Mouse (Mus musculus): Measurements from ENCODE around the gene Lrp8. TPM values are rescaled to one million over a fixed set of nuclear protein-coding genes. Genes with fewer than 3 reads are reported as not detected.
A peak's percentile ranks its signal among the peaks of the same experiment; 100 is the strongest.

Lrp8 gene
- total RNA-seq, 2 experiments from 2014 or later: 4.9 to 7.4 TPM

DNA sequence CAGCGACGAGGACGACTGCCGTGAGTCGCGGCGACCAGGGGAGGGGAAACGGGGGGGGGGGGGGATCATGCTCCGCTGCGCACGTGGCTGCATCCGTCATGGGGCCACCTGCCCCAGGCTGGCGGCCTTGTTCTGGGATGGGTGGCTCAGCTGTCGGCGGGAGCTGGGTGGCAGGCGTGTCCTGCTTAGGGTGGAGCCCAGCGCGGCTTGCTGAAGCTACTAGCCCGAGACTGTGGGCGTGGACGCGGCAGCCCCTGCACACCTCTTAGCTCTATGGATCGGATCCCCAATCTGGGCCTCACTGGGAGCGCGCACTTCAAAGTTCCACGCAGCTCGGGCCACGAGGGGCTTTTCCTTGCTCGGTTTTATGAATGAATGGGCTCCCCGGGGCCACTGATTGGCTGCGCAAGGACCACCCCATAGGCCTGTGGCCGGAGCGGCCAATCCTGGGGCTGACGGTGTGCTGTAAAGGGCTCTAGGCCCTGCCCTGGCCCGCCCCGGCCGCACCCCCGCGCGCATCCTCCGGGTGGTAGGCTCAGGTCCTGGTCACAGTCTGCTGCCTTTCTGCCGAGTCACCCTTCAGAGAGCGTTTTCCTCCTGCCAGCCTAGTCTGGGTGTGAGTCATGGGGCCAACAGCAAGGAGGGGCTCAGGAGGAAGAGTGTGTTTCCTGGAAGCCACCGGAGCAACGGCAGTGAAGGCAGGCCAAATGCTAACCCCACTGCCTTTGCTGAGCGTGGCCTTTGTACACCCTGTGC is 1.5 kb downstream of the Lrp8 start:
- peak; percentile 81 for ATAC-seq (replicated peaks; ENCODE audit: low FRiP score, low TSS enrichment, poor library complexity, severe bottlenecking)

DNA sequence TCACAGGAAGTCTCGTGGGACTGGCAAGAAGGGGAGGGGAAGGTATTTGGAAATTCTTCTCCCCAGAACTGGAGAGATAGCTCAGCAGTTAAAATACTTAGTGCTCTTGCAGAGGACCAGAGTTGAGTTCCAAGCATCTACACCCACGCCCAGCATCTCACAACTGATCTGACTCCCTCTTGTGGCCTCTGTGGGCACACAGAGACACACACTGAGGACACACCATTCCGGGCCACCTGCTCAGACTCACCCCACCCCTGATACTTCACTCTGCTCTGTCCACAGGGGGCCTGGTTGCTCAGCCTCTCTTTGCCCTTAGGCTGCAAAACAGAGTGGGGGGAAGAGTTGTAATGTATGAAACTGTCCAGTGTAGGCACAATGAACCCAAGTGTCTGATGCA is 3.4 kb downstream of the Lrp8 start:
- no peak for ATAC-seq (replicated peaks; ENCODE audit: low FRiP score, low TSS enrichment, poor library complexity, severe bottlenecking)

- peak; percentile 46; the same call in 1 of the 2 replicates for ATAC-seq (replicated peaks; ENCODE audit: low FRiP score, low TSS enrichment, poor library complexity, severe bottlenecking)
Measured at GRCm38 (mm10) chr4:107807796-107808195, 5.7 kb downstream of the Lrp8 start.

DNA sequence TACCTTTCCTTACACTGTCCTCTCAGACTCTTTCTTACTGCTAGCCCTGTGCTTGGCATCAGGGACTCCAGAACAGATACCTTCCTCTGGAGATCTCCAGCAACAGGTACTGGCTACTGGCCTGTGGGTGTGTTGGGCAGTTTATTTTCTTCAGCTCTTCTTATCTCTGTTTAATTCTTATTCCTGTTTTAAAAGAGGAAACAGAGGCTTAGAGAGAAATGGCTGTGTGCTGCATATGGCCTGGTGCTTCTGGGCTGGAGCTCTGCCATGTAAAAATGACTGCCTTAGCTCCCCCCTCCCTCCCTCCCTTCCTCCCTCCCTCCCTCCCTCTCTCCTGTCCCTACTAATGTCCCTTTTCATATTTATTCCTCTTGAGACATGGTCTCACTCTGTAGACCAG is 6.6 kb downstream of the Lrp8 start:
- no peak for ATAC-seq (replicated peaks; ENCODE audit: low FRiP score, low TSS enrichment, poor library complexity, severe bottlenecking)

DNA sequence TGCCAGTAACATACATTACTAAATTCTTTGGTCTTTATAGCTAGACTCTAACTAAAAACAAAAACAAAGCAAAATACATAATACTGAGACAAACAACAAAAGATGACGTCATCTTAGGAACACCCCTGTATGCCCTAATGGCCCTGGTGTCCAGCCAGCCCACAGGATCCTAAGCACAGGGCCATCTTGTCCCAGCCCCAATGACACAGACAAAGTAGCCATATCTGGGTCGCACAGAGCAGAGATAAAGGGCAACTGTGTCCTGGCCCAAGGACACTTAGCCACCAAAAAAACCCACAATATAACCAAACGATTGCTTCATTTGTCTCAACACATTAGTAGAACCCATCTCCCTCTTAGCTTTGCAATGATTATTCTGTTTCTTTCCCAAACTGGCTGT is 8.9 kb downstream of the Lrp8 start:
- ATAC-seq (replicated peaks; ENCODE audit: low FRiP score, low TSS enrichment, poor library complexity, severe bottlenecking): no peak

DNA sequence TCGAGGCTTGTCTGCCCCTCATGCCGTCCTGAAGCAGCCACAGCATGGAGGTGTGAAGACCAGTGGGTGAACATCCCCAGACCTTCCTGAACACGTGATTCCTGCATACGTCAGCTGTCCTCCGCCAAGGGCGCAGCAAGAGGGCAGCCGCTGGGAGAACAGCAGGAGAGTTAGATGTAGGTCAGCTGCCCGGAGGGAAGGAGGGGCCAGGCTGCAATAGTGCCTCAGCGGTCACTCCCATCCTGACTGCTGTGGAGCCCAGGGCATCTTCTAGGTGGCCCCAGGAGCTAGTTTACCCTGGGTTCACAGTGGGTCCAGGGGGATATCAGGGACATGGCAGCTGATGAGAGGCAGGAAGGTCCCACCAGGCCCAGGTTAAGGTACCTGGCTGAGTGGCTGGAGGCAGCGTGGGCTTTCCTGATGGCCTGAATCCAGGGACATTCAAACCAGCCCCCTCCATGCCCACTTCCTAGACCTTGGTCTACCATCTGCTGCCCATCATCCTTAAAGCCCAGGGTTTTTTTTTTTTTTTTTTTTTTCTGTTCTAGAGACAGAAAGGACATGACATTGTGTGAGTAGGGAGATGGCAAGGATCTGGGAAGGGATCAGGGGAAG is 9.8 kb downstream of the Lrp8 start:
- ATAC-seq (replicated peaks; ENCODE audit: low FRiP score, low TSS enrichment, poor library complexity, severe bottlenecking): no peak

DNA sequence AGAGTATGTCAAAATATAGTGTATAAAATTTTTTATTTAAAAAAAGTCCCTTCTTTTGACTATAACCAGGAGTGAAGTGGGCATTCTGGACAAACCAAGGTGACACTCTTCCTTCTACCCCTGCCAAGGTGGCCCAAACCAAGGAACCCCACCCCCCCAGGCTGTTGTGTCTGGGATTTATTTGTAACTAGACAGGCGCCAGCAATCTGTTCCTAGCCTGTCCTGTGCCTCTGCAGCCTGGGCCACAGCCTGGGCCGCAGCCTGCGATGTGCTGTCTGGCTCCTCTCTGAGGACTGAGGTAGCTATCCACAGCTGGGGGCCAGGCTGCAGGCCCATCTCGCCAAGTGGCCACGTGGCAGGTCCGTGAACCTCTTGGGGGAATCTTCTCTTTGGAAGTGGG is 10.3 kb downstream of the Lrp8 start:
- no peak for ATAC-seq (replicated peaks; ENCODE audit: low FRiP score, low TSS enrichment, poor library complexity, severe bottlenecking)

- ATAC-seq (replicated peaks; ENCODE audit: low FRiP score, low TSS enrichment, poor library complexity, severe bottlenecking): no peak
Measured at GRCm38 (mm10) chr4:107816459-107816858, 14.4 kb downstream of the Lrp8 start.

GRCm38 (mm10) chr4:107817463-107817862 is 15.4 kb downstream of the Lrp8 start:
- no peak for ATAC-seq (replicated peaks; ENCODE audit: low FRiP score, low TSS enrichment, poor library complexity, severe bottlenecking)

- ATAC-seq (replicated peaks; ENCODE audit: low FRiP score, low TSS enrichment, poor library complexity, severe bottlenecking): no peak
Measured at GRCm38 (mm10) chr4:107819990-107820719, 18.1 kb downstream of the Lrp8 start.

DNA sequence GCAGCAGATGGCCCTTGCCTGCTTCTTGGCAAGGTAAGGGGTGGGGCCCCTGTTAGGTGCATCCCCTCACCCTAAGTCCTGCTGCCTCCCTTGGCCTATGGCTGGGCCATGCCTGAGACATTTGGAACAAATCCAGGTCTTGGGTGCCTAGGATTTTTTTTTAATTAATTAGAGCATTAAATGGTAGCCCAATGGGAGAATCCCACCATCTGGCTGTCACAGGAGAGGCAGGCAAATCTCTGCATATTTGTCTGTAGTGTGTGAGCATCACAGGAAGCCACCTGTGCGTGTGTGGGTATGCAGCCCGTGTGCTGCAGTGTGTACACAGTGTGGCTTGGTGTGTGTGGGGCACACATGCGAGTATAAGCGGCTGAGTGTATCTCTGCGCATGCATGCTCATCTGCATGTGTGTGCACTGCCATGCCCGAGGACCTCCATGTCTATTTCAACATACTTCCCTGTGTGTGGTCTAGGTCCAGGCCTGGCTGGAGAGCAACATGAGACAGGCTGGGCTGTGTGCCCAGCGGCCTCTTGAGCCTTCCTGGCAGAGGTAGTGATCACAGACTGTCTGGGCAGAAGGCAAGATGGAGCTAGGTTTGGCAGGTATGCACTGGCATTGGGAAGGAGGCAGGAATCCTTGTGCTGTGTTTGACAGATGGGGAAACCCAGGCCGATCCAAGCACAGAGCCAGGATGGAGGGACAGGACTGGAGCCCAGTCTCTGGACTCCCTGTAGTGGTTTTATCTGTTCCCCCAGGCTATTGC is 19.0 kb downstream of the Lrp8 start:
- ATAC-seq (replicated peaks; ENCODE audit: low FRiP score, low TSS enrichment, poor library complexity, severe bottlenecking): no peak

- ATAC-seq (replicated peaks; ENCODE audit: low FRiP score, low TSS enrichment, poor library complexity, severe bottlenecking): no peak
Measured at GRCm38 (mm10) chr4:107822936-107823411, 20.9 kb downstream of the Lrp8 start.

GRCm38 (mm10) chr4:107823511-107823910 is 21.4 kb downstream of the Lrp8 start:
- ATAC-seq (replicated peaks; ENCODE audit: low FRiP score, low TSS enrichment, poor library complexity, severe bottlenecking): no peak

- ATAC-seq (replicated peaks; ENCODE audit: low FRiP score, low TSS enrichment, poor library complexity, severe bottlenecking): no peak
Measured at GRCm38 (mm10) chr4:107828727-107829218, 26.7 kb downstream of the Lrp8 start.

- ATAC-seq (replicated peaks; ENCODE audit: low FRiP score, low TSS enrichment, poor library complexity, severe bottlenecking): 0 out of 2 replicates have a peak, but pooled peaks have one; percentile 20
Measured at GRCm38 (mm10) chr4:107829675-107830074, 27.6 kb downstream of the Lrp8 start.

DNA sequence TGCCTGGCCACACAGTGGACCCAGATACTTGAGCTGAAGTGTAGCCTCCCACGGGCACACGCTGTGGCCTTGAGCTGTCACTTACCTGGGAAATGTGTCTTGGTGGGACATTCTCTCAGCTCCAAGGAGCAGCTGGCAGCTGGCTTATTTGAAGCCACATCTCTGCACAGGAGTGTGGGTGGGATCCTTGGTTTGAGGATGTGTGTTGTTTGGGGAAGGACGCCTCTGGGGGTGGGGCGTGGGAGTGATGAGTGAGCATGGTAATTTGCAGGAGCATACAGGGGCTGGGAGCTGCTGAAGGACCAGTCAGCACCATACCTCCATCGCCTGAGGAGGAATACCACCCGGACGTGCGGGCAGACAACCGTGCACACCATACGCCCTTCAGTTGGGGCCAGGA is 28.1 kb downstream of the Lrp8 start:
- ATAC-seq (replicated peaks; ENCODE audit: low FRiP score, low TSS enrichment, poor library complexity, severe bottlenecking): no peak

- ATAC-seq (replicated peaks; ENCODE audit: low FRiP score, low TSS enrichment, poor library complexity, severe bottlenecking): no peak
Measured at GRCm38 (mm10) chr4:107830821-107831221, 28.8 kb downstream of the Lrp8 start.

DNA sequence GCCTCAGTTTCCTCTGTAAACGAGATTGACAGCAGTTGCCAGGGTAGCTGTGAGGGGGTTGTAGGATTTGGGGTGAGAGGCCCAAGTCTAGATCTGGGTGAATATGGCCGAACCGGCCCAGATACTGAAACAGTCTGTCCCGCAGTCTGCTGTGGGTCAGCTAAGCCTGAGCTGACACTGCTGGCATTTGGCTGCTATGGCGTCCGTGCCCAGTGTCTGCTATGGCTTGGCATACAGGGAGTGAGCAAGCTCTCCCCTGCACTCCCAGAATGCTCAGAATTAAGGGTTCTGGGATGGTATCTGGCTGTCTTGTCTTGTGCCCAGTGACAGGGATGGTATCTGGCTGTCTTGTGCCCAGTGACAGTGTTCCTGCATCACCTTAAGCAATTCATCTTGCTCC is 29.6 kb downstream of the Lrp8 start:
- no peak for ATAC-seq (replicated peaks; ENCODE audit: low FRiP score, low TSS enrichment, poor library complexity, severe bottlenecking)

DNA sequence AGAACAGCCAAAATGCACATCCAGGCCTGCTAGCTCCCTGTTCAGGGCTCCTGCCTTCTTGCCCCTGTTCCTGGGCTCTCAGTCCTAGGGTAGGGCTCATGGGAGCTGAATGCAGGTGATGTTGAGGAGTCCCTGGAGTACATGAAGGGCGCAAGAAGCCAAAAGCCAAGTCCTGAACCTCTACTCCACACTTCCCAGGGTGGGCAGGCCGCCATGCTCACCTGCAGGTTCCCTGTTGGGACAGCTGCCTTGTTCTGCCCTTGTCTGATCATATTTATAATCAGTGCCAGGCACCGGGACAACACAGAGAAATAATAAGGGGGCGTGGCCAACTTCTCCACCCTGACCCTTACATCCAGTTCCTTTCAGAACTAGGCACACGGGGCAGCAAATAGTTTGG is 31.5 kb downstream of the Lrp8 start:
- no peak for ATAC-seq (replicated peaks; ENCODE audit: low FRiP score, low TSS enrichment, poor library complexity, severe bottlenecking)
